Mouse (Mus musculus) testis, adult 2 months (tissue): ENCODE measurements around the gene Cdkl3.

ENCODE experiments used
- CTCF ChIP-seq: fragments of 200-500 bp; IDR thresholded peaks from 2 replicates; pipeline ENCODE4 v1.5.1; 2012; ENCODE audit warnings: low read depth, mild to moderate bottlenecking, inconsistent platforms, low read length, moderate library complexity; ENCODE audit not compliant: control insufficient read depth, insufficient read depth, insufficient replicate concordance
- POLR2A ChIP-seq: fragments of 200-500 bp; IDR thresholded peaks from 2 replicates; pipeline ENCODE4 v1.6.1; 2012; ENCODE audit warnings: low read depth, mild to moderate bottlenecking, inconsistent platforms, low read length, moderate library complexity; ENCODE audit not compliant: control insufficient read depth

DNA sequence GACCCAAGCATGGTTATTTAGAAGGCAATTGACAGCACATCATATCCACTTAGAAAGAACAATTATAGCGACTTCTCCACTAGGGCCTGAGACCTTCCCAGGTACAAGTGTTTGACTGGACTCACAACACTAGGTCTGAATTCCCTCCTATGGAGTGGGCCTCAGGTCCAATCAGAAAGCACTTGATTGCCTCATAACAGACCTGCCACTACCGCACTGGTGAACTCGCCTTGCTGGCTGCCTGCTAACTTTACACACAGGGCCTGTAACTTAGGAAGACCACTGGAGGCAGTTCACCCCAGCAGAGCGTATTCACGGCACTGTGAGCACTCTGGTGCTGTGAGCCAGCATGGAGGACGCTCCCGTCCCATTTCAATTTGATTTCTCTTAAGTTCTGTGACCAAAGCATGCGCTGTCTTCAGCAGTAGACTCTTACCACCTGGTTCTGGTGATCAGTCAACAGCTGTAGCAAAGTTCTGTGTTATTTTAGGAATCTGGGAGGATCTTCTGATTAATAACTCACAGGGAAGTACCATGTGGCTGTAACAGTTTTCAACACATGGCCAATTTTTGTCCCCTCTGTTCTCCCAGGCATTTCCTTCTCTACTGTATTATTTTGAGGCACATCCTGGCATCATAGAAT, 69.6 kb downstream of the Cdkl3 start:
- TF ChIP-seq CTCF = no peak
- TF ChIP-seq POLR2A = no peak
